Mouse (Mus musculus) embryonic fibroblast, embryonic 13.5 days (primary cell): Measurements from ENCODE around the gene Csnk2b.

ENCODE experiments used
- CTCF ChIP-seq: IDR thresholded peaks from 2 replicates; pipeline ENCODE4 v1.5.1; 2011; ENCODE audit warnings: mild to moderate bottlenecking, control low read depth, low read length, moderate library complexity, borderline replicate concordance; ENCODE audit not compliant: insufficient read depth
- POLR2A ChIP-seq: IDR thresholded peaks from 2 replicates; pipeline ENCODE4 v1.6.1; 2011; ENCODE audit warnings: low read depth, mild to moderate bottlenecking, control low read depth, low read length, moderate library complexity

GRCm38 (mm10) chr17:35134801-35135590, 13.1 kb upstream of the Csnk2b start, which contains the start of gene Bag6:
- TF ChIP-seq POLR2A (peak; percentile 58), CTCF (no peak)
